Mouse (Mus musculus): Measurements from ENCODE around the gene C4b.

DNA sequence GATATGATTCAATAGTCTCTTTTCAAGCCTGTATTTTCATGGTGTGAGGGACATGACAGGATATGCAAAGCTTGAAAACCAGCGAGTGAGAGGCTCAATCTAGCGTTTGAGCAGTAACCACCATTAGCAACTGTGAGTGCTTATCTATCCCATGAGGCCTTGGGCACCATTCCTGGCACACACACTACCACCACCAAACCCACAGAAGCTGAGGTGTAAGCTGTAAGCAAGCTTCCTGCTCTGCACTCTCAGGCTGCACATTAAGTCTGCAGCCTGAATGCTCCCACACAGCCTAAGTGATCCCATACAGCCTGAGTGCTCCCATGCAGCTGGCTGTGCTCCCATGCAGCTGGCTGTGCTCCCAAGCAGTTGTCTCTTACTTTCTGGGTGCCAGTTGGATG is 43.0 kb downstream of the C4b start:
- TF ChIP-seq GATA1 (IDR thresholded peaks at IDR 0.05; ENCODE audit: low read length) (no peak), TAL1 (IDR thresholded peaks at IDR 0.05; ENCODE audit: low read length) (no peak)
